Comparison of ENCODE assay signal across 8 mouse cellular contexts in the genomic region with DNA sequence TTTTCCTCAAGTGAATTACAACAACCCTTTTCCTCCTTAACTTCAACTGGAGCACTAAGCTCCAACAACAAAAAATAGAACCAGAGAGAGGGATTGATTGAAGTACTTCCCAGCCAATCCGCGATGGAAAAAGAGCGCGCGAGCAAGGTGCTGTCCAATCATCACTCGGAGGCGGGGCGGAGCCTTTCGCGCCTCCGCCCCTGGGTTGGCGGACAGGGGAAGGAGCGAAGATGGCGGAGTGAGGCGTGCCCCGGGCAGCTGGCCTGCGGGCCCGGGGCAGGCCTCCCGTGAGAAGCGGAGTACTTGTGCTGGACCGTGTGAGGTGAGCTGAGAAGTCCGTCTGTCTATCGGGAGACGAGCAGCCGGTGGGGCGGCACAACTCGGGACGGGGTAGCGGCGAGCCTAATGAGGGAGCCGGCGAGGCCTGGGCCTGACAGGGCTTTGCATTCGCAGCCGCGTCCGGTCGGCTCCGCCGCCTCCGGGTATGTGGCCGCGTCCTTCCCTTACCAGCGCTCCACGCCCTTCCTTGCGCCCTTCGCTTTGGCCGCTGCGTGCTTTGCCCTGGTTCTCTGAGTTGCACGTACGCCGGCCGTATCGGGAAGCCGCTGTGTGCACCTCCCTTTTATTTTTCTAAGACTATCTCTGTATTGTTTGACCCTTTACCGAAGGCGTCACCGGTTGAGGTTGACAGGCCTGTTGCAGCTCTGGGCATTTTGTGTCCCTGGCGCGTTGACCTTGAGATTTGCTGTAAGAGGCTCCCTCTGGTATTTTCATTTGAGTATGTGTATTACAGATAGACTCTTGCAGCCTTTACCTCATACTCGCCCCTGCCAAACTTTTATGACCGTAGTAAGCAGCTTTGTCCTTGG. TPM values are rescaled to one million over a fixed set of nuclear protein-coding genes. Genes with fewer than 3 reads are reported as not detected.
DNase-seq lines count a peak whose midpoint lies in the region; ATAC-seq and TF ChIP-seq lines count a peak whose summit lies in the region.

No protein-coding gene starts in this region.

- no peaks in the 10 kb centered on the region for H3K27me3 ChIP-seq in hindbrain, embryonic 10.5 days (ENCODE audit: insufficient read depth, poor library complexity, severe bottlenecking)
- no peaks in the 10 kb centered on the region for H3K27me3 ChIP-seq in lung, postnatal 0 days (replicated peaks; ENCODE audit: insufficient read depth, low read length)

- TF ChIP-seq EP300 in lung, postnatal 0 days (IDR thresholded peaks at IDR 0.05) = peak; percentile 72; the same call in 1 of the 2 replicates

- peak overlapping the region; percentile 72 for H3K4me3 ChIP-seq in hindbrain, embryonic 10.5 days
- H3K4me3 ChIP-seq in lung, postnatal 0 days (ENCODE audit: low read depth, low read length) = peak overlapping the region; percentile 92

- H3K4me1 ChIP-seq in hindbrain, embryonic 10.5 days (replicated peaks) = peaks cover 13% of the 10 kb centered on the region
- H3K4me1 ChIP-seq in lung, postnatal 0 days (ENCODE audit: insufficient read depth, low read depth, low read length) = peaks cover 7% of the 10 kb centered on the region

- peak; percentile 98 for DNase-seq in MN1 (ENCODE audit: low spot score)
- DNase-seq in cerebellum, adult 9-10 months = peak; percentile 98
- peak; percentile 95 for DNase-seq in hindbrain, embryonic 10.5 days (ENCODE audit: low spot score)
- DNase-seq in layer of hippocampus, adult 9-11 months = peak; percentile 96
- DNase-seq in lung, postnatal 0 days (ENCODE audit: low spot score) = peak; percentile 98
- peak; percentile 97 for DNase-seq in ovary, postnatal 14 days (ENCODE audit: low spot score)
- peak; percentile 96 for DNase-seq in thymus, postnatal 14 days

- no peaks in the 10 kb centered on the region for H3K9me3 ChIP-seq in hindbrain, embryonic 10.5 days
- H3K9me3 ChIP-seq in lung, postnatal 0 days (ENCODE audit: low read length) = no peaks in the 10 kb centered on the region

- H3K4me2 ChIP-seq in lung, postnatal 0 days (replicated peaks; ENCODE audit: low read depth, low read length) = peak overlapping the region; percentile 75

- H3K36me3 ChIP-seq in hindbrain, embryonic 10.5 days = peaks cover 46% of the 10 kb centered on the region
- peaks cover 18% of the 10 kb centered on the region for H3K36me3 ChIP-seq in lung, postnatal 0 days (ENCODE audit: insufficient read depth, low read length)

- TF ChIP-seq CTCF in lung, postnatal 0 days (IDR thresholded peaks at IDR 0.05) = no peak; the same call in 1 of the 2 replicates

- peak overlapping the region; percentile 92 for H3K9ac ChIP-seq in lung, postnatal 0 days (replicated peaks; ENCODE audit: low read depth)

- H3K27ac ChIP-seq in hindbrain, embryonic 10.5 days = peak overlapping the region; percentile 99
- H3K27ac ChIP-seq in lung, postnatal 0 days (ENCODE audit: low read length) = peak overlapping the region; percentile 96

- peak; percentile 92 for ATAC-seq in frontal cortex, adult (ENCODE audit: low TSS enrichment)
- peak; percentile 99 for ATAC-seq in lung, postnatal 0 days

- WGBS in hindbrain, embryonic 10.5 days = under 1% methylated on average over 61 of the region's 61 CpGs
- WGBS in lung, postnatal 0 days = under 1% methylated on average over 46 of the region's 61 CpGs

RNA-seq across cellular contexts. Expression of gene Nusap1, which starts 23.8 kb away (rescaled TPM):
- polyA plus RNA-seq in hindbrain, embryonic 10.5 days (2016; fragmentation: Nextera tagmentation; extraction: Ambion mirVana) = 72.8 and 93.0 TPM in 2 replicates
- polyA plus RNA-seq in lung, postnatal 0 days (2015; fragmentation: Nextera tagmentation; extraction: Ambion mirVana) = 3.9 and 5.7 TPM in 2 replicates

RNA-seq across cellular contexts. Expression of gene Oip5, which starts 23.9 kb away (rescaled TPM):
- 36.8 and 40.1 TPM in 2 replicates for polyA plus RNA-seq in hindbrain, embryonic 10.5 days (2016; fragmentation: Nextera tagmentation; extraction: Ambion mirVana)
- polyA plus RNA-seq in lung, postnatal 0 days (2015; fragmentation: Nextera tagmentation; extraction: Ambion mirVana) = 2.8 and 3.0 TPM in 2 replicates

RNA-seq across cellular contexts. Expression of gene Chp1, which starts 46.9 kb away (rescaled TPM):
- polyA plus RNA-seq in hindbrain, embryonic 10.5 days (2016; fragmentation: Nextera tagmentation; extraction: Ambion mirVana) = 52.2 and 52.9 TPM in 2 replicates
- polyA plus RNA-seq in lung, postnatal 0 days (2015; fragmentation: Nextera tagmentation; extraction: Ambion mirVana) = 113 and 129 TPM in 2 replicates

RNA-seq across cellular contexts. Expression of gene Exd1, which starts 46.9 kb away (rescaled TPM):
- 0.35 and 0.78 TPM in 2 replicates for polyA plus RNA-seq in hindbrain, embryonic 10.5 days (2016; fragmentation: Nextera tagmentation; extraction: Ambion mirVana)
- polyA plus RNA-seq in lung, postnatal 0 days (2015; fragmentation: Nextera tagmentation; extraction: Ambion mirVana) = 0.11 and 0.18 TPM in 2 replicates

Comparison
In these comparisons a context has a peak if more than half of its experiments do, and no peak if none do; other contexts are left out.
1. Peak in every context shown above with its lines: DNase-seq, ATAC-seq, H3K4me3 ChIP-seq and H3K27ac ChIP-seq.
2. RNA of gene Nusap1, which starts 23.8 kb away (polyA plus RNA-seq): 72.8 to 93.0 TPM in hindbrain, embryonic 10.5 days; 3.9 to 5.7 TPM in lung, postnatal 0 days; every median in the first group is over 10 times any median in the second.